Mouse (Mus musculus): ENCODE data around the gene Csf2rb.

DNA sequence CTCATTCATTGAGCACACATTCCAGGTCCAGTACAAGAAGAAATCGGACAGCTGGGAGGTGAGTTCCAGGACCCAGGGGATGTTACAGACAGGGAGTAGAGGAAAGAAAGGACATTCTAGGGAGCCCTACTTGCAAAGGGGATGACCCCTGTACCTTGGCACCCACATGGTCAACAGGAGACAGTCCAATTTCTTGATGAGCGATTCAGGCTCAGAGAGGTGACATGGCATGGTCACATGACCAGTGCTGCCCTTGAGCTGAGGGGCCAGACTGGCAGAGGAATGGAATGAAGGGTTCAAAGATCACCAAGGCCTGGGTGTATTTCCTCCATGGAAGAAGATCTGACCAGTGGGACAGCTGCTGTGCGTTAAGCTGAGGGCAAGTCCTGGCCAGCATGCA lies 19.0 kb downstream of the Csf2rb start:
- TF ChIP-seq CTCF (IDR thresholded peaks at IDR 0.05; ENCODE audit: low read depth, low read length) (no peak), POLR2A (IDR thresholded peaks at IDR 0.05; ENCODE audit: extremely low read depth, insufficient read depth, low read length) (no peak)
